Mouse (Mus musculus): ENCODE results near the gene Oas1c. TPM values are rescaled to one million over a fixed set of nuclear protein-coding genes. Genes with fewer than 3 reads are reported as not detected.

Oas1c gene
- polyA plus RNA-seq (2014; fragmentation: Nextera tagmentation; extraction: Ambion mirVana): 0.21 and 0.23 TPM in 2 replicates

DNA sequence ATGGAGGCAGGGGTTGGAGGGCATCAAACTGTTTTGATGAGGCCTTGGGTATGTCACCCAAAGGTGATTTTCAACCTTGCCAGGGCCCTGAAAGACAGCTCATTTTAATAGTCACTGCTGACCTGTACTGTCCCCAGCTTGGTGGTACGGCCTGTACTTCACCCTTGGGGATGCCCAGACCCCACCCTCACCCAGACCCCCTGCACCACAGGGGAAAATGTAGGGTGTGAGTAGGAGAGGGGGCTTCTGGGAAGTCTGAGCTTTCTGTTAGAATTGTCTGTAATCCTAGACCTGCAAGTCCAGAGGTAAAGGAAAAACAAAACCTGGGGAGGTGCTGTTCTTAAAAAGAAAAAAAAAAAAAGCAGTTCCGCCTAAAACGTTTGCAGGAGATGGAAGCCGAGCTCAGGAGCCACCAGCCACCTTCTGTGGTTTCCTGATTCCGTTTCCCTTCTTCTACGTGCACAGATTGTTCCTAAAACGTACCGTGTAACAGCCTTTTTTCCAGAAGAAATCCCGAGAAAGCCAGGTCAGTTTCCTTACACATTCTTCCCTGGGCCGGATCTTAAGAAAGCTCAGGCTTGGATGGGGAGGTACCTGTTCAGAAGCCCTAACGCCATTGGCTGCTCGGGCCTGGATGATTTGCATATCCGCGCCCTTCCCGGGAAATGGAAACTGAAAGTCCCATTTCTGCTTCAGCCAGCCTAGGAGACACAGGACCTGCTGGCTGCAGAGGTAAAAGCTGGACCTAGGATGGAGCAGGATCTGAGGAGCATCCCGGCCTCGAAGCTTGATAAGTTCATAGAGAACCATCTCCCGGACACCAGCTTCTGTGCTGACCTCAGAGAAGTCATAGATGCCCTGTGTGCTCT lies at the start of gene Oas1c:
TSS of gene Oas1c (minus strand) at position 564 of the 869 bp plus-strand sequence.
- H3K9ac ChIP-seq (ENCODE audit: low read length): peak within 1 kb of the TSS; percentile 27
- H3K27ac ChIP-seq (ENCODE audit: low read depth, low read length): no peak within 1 kb of the TSS
- 7% methylated on average over 18 of the region's 18 CpGs for WGBS
- DNase-seq (ENCODE audit: low spot score) (peak; percentile 81), ATAC-seq (ENCODE audit: insufficient read depth, low FRiP score, low TSS enrichment) (no peak; the same call in 1 of the 2 replicates)
- H3K27me3 ChIP-seq (ENCODE audit: control insufficient read depth, insufficient read depth, low read length): no peaks in the 10 kb centered on the region
- no peaks in the 10 kb centered on the region for H3K36me3 ChIP-seq (ENCODE audit: control insufficient read depth, insufficient read depth, low read length)
- H3K4me3 ChIP-seq (ENCODE audit: low read depth, low read length): peak within 1 kb of the TSS; percentile 15; the same call in 1 of the 2 replicates
- no peaks in the 10 kb centered on the region for H3K9me3 ChIP-seq (ENCODE audit: control insufficient read depth, low read length)
- peak within 1 kb of the TSS; percentile 41 for H3K4me2 ChIP-seq (ENCODE audit: low read depth)
- peaks cover 3% of the 10 kb centered on the region; the same call in 1 of the 2 replicates for H3K4me1 ChIP-seq (ENCODE audit: control insufficient read depth, insufficient read depth, low read length)

GRCm38 (mm10) chr5:120861121-120861520 lies 48.8 kb upstream of the Oas1c start, which contains the start of gene Oas1h:
TSS of gene Oas1h (plus strand) at chr5:120861421.
- 56% methylated on average over 4 of the region's 4 CpGs for WGBS
- no peak for DNase-seq (ENCODE audit: low spot score)

GRCm38 (mm10) chr5:120859241-120859640 lies 46.9 kb upstream of the Oas1c start:
- H3K9ac ChIP-seq (ENCODE audit: low read length): no peak overlapping the region
- no peak overlapping the region for H3K4me3 ChIP-seq (ENCODE audit: low read depth, low read length)
- no peaks in the 10 kb centered on the region for H3K36me3 ChIP-seq (ENCODE audit: control insufficient read depth, insufficient read depth, low read length)
- 0 out of 2 replicates have a peak, but pooled peaks cover 4% of the 10 kb centered on the region for H3K9me3 ChIP-seq (ENCODE audit: control insufficient read depth, low read length)
- no peaks in the 10 kb centered on the region for H3K27me3 ChIP-seq (ENCODE audit: control insufficient read depth, insufficient read depth, low read length)
- ATAC-seq (ENCODE audit: insufficient read depth, low FRiP score, low TSS enrichment) (no peak), DNase-seq (ENCODE audit: low spot score) (no peak)
- WGBS: 80% methylated on average over 2 of the region's 2 CpGs
- H3K4me2 ChIP-seq (ENCODE audit: low read depth): no peak overlapping the region
- no peak overlapping the region for H3K27ac ChIP-seq (ENCODE audit: low read depth, low read length)
- H3K4me1 ChIP-seq (ENCODE audit: control insufficient read depth, insufficient read depth, low read length): no peaks in the 10 kb centered on the region

More at GRCm38 (mm10) chr5:120861121-120861520, 48.8 kb upstream of the Oas1c start, which contains the start of gene Oas1h:
- H3K4me3 ChIP-seq (ENCODE audit: low read depth, low read length): no peak within 1 kb of the TSS
- no peak for ATAC-seq (ENCODE audit: insufficient read depth, low FRiP score, low TSS enrichment)
- H3K36me3 ChIP-seq (ENCODE audit: control insufficient read depth, insufficient read depth, low read length): no peaks in the 10 kb centered on the region
- H3K4me2 ChIP-seq (ENCODE audit: low read depth): no peak within 1 kb of the TSS
- H3K27ac ChIP-seq (ENCODE audit: low read depth, low read length): no peak within 1 kb of the TSS
- no peak within 1 kb of the TSS for H3K9ac ChIP-seq (ENCODE audit: low read length)
- no peaks in the 10 kb centered on the region for H3K4me1 ChIP-seq (ENCODE audit: control insufficient read depth, insufficient read depth, low read length)
- no peaks in the 10 kb centered on the region for H3K9me3 ChIP-seq (ENCODE audit: control insufficient read depth, low read length)
- no peaks in the 10 kb centered on the region for H3K27me3 ChIP-seq (ENCODE audit: control insufficient read depth, insufficient read depth, low read length)

DNA sequence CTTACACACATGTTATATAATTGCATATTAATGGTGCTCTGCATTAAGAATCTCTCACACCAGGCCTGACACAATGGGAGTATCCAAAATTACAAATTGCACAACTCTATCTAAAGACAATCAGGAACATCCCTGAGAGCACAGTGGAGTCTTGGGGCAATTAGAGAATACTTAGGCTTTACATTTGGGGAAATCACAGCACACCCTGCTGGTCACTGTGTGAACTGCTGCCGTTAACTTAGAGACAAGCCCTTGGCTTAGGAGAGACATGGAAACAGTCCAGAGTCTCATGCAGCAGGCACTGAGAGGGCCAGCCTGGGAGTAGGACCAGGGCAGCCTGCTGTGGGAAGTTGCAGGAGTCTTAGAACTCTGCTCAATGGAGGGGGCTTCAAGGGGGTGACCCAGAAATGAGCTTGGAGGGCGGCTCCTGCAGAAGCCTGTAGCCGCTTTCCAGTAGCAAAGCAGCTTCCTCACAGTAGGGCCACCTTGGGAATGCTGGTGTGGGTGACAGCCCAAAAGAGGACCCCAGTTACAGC lies 37.4 kb upstream of the Oas1c start:
- Histone ChIP-seq H3K9ac (ENCODE audit: low read length) (no peak overlapping the region), H3K9me3 (ENCODE audit: control insufficient read depth, low read length) (0 out of 2 replicates have a peak, but pooled peaks cover 4% of the 10 kb centered on the region), H3K4me3 (ENCODE audit: low read depth, low read length) (no peak overlapping the region), H3K4me1 (ENCODE audit: control insufficient read depth, insufficient read depth, low read length) (no peaks in the 10 kb centered on the region), H3K27ac (ENCODE audit: low read depth, low read length) (no peak overlapping the region), H3K4me2 (ENCODE audit: low read depth) (no peak overlapping the region), H3K27me3 (ENCODE audit: control insufficient read depth, insufficient read depth, low read length) (no peaks in the 10 kb centered on the region), H3K36me3 (ENCODE audit: control insufficient read depth, insufficient read depth, low read length) (no peaks in the 10 kb centered on the region)
- WGBS: 60% methylated on average over 3 of the region's 3 CpGs
- ATAC-seq (ENCODE audit: insufficient read depth, low FRiP score, low TSS enrichment) (no peak), DNase-seq (ENCODE audit: low spot score) (peak; percentile 30)

- H3K9ac ChIP-seq (ENCODE audit: low read length): no peak within 1 kb of the TSS
- ATAC-seq (ENCODE audit: insufficient read depth, low FRiP score, low TSS enrichment) (no peak), DNase-seq (ENCODE audit: low spot score) (no peak)
- no peaks in the 10 kb centered on the region for H3K36me3 ChIP-seq (ENCODE audit: control insufficient read depth, insufficient read depth, low read length)
- H3K4me2 ChIP-seq (ENCODE audit: low read depth): no peak within 1 kb of the TSS
- no peaks in the 10 kb centered on the region for H3K4me1 ChIP-seq (ENCODE audit: control insufficient read depth, insufficient read depth, low read length)
- H3K27me3 ChIP-seq (ENCODE audit: control insufficient read depth, insufficient read depth, low read length): no peaks in the 10 kb centered on the region
- WGBS: 84% methylated on average over 4 of the region's 4 CpGs
- H3K4me3 ChIP-seq (ENCODE audit: low read depth, low read length): no peak within 1 kb of the TSS
- H3K27ac ChIP-seq (ENCODE audit: low read depth, low read length): no peak within 1 kb of the TSS
- no peaks in the 10 kb centered on the region for H3K9me3 ChIP-seq (ENCODE audit: control insufficient read depth, low read length)
Observed at GRCm38 (mm10) chr5:120847067-120847466, 34.8 kb upstream of the Oas1c start, which contains the start of gene Oas1f. TSS of gene Oas1f (plus strand) at chr5:120847367.

GRCm38 (mm10) chr5:120844713-120845112 lies 32.4 kb upstream of the Oas1c start:
- Histone ChIP-seq H3K4me1 (ENCODE audit: control insufficient read depth, insufficient read depth, low read length) (no peaks in the 10 kb centered on the region), H3K9ac (ENCODE audit: low read length) (no peak overlapping the region), H3K4me2 (ENCODE audit: low read depth) (no peak overlapping the region), H3K36me3 (ENCODE audit: control insufficient read depth, insufficient read depth, low read length) (no peaks in the 10 kb centered on the region), H3K9me3 (ENCODE audit: control insufficient read depth, low read length) (no peaks in the 10 kb centered on the region), H3K4me3 (ENCODE audit: low read depth, low read length) (no peak overlapping the region), H3K27me3 (ENCODE audit: control insufficient read depth, insufficient read depth, low read length) (no peaks in the 10 kb centered on the region), H3K27ac (ENCODE audit: low read depth, low read length) (no peak overlapping the region)
- ATAC-seq (ENCODE audit: insufficient read depth, low FRiP score, low TSS enrichment) (no peak), DNase-seq (ENCODE audit: low spot score) (no peak)
- WGBS: 91% methylated on average over 3 of the region's 3 CpGs

DNA sequence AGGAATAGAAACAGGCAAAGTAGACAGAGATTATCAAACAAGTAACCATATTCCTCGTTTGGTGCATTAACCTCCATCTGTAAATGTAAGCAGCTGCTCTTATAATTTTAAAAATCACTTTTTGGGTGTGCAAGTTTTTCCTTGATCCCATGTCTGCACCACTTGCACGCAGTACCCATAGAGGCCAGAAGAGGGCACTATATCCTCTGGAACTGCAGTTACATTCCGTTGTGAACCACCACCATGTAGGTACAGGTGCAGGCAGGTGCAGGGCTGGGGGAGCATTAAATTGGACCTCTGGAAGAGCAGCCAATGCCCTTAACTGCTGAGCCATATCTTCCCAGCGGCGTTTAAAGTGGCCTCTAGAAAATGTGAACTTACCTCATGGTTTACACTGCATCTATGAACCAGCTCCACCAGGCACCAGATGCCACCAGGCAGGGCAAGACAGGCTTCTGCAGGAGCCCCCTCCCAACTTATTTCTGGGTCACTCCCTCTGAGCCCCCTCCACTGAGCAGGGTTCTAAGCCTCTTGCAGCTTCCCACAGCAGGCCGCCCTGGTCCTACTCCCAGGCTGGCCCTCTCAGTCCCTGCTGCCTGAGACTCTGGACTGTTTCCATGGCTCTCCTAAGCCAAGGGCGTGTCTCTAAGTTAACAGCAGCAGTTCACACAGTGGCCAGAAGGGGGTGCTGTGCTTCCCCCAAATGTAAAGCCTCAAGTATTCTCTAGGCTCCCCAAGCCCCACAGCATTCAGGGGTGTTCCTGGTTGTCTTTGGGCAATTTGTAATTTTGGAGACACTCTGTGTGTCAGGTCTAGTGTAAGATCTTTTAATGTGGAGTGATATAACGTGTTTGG lies 24.6 kb upstream of the Oas1c start:
- Histone ChIP-seq H3K36me3 (ENCODE audit: control insufficient read depth, insufficient read depth, low read length) (no peaks in the 10 kb centered on the region), H3K4me2 (ENCODE audit: low read depth) (no peak overlapping the region), H3K27ac (ENCODE audit: low read depth, low read length) (no peak overlapping the region), H3K4me3 (ENCODE audit: low read depth, low read length) (no peak overlapping the region), H3K9ac (ENCODE audit: low read length) (no peak overlapping the region), H3K27me3 (ENCODE audit: control insufficient read depth, insufficient read depth, low read length) (no peaks in the 10 kb centered on the region), H3K9me3 (ENCODE audit: control insufficient read depth, low read length) (no peaks in the 10 kb centered on the region), H3K4me1 (ENCODE audit: control insufficient read depth, insufficient read depth, low read length) (no peaks in the 10 kb centered on the region)
- WGBS: 9% methylated on average over 8 of the region's 8 CpGs
- no peak for ATAC-seq (ENCODE audit: insufficient read depth, low FRiP score, low TSS enrichment)
- peak; percentile 48 for DNase-seq (ENCODE audit: low spot score)
